Mouse (Mus musculus) gastrocnemius, postnatal 14 days (tissue): ENCODE data around the gene Nprl2. TPM values are rescaled to one million over a fixed set of nuclear protein-coding genes. Genes with fewer than 3 reads are reported as not detected.
"Not testable (repeated sequence)": the region's sequence is repeated elsewhere in the genome, so short reads cannot be mapped to it uniquely, and the experiment has no call there.

Source experiments
- DNase-seq: peaks from one replicate; pipeline ENCODE4 v3.0.0; 2021; ENCODE audit warnings: mixed read lengths
- intact Hi-C: fragments of 180-260 bp; cut with DNase I; formaldehyde crosslinking; loops from one replicate; pipeline ENCODE4 v1.15.1; 2025; ENCODE audit warnings: low total_unique reads
- total RNA-seq, 2 experiments: library from RNA; stranded (reverse); gene quantifications; 2 replicates each; pipeline ENCODE4 v1.2.3; 2021

The Nprl2 gene
- total RNA-seq, 2 experiments from 2014 or later = 7.5 to 7.7 TPM

DNA sequence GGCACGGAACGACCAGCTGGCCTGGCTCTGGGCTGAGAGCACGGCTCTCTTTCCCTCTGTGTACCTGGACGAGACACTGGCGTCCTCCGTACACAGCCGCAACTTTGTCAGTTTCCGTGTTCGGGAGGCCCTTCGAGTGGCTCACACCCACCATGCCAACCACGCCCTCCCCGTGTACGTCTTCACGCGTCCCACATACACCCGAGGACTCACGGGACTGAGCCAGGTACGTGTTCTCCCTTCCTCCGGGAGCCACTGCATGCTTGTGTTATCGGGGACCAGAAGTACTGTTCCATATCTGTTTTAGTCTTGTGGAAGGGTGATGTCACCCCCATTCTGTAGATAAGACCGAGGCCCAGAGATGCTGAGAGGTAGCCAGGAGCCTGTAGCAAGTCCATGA lies 28.8 kb downstream of the Nprl2 start:
- intact Hi-C loops = no loop called here

DNA sequence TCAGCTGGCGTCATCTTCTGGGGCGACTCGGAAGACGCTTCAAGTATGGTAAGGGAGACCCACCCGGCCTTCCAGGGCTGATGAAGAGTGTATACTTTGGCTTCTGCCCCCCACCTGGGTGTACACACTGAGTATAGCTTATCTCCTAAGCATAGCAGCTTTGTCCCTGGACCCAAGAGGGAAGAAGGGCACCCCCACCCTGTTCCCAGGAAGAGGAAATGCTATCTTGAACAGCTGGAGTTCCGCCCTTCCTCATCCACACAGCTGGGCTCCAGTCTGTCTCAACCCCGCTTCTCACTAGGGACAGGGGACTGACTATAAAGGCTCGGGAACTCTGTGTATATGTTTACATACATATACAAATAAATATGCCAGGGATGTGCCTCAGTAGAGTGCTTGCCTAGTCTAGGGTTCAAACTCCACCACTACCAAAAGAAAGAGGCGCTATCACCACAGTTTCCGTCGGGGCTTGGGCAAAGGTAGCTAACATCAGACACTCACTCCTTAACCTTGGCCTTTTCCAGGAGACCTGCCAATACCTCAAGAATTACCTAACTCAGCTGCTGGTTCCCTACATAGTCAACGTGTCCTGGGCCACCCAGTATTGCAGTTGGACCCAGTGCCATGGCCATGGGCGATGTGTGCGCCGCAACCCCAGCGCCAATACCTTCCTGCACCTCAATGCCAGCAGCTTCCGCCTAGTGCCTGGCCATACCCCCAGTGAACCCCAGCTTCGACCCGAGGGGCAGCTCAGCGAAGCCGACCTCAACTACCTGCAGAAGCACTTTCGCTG lies 29.7 kb downstream of the Nprl2 start:
- intact Hi-C loops = no loop called here

More for the DNA sequence above, 28.8 kb downstream of the Nprl2 start:
- no peak for DNase-seq

DNA sequence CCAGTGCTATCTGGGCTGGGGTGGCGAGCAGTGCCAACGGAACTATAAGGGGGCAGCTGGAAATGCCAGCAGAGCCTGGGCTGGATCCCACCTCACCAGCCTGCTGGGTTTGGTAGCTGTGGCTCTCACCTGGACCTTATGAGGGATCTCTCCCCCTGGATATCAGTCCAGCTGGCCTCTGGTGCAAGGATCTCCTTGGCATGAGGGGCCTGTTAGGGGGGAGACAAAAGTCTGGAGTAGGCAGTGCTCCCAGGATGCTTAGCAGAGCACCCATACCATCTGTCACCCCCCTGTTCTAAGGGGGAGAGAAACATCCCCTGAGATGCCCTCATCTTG lies 30.3 kb downstream of the Nprl2 start:
- intact Hi-C loops = no loop called here
- no peak for DNase-seq

More for the DNA sequence above, 29.7 kb downstream of the Nprl2 start:
- no peak for DNase-seq

DNA sequence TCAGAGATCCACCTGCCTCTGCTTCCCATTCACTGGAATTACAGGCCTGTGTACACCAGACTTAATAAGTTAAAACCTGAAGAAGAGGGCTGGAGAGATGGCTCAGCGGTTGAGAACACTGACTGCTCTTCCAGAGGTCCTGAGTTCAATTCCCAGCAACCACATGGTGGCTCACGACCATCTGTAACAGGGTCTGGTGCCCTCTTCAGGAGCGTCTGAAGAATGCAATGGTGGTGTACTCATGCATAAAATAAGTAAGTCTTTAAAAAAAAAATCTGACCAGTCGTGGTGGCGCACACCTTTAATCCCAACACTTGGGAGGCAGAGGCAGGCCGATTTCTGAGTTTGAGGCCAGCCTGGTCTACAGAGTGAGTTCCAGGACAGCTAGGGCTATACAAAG lies 31.7 kb downstream of the Nprl2 start:
- intact Hi-C loops, DNase-seq: not testable (repeated sequence)

DNA sequence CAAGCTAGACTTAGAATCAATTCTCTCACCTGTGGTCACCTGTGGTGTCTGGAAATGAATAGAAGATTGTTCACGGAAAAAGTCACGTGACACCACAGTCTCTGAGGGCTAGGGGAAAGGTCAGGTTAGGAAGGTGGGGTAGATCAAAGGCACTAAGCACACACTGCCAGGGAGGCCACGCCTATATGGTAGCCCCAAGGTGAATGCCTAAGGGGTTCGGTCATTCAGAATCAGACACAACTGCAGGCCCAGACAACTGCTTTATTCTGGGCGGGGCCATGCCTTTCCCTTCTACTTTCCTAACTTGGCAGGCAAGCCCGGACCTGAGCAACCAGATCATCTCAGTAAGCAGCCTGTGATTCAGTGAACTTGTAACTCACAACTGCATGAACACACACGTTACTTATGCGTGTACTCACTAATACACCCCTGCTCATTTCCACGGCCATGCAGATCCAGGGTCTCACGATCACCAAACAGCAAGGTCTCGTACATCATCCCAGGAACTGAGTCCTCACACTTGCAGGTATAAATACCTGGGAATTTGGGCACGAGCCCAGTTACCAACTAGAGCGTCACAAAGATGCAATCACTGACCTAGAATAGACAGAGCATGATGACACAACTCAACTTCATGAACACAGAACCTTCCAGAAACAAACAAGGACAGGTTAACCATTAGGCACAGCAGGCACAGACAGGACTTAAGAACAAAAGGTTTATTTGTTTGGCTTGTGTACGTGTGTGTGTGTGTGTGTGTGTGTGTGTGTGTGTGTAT lies 33.7 kb downstream of the Nprl2 start:
- intact Hi-C loops = no loop called here

DNA sequence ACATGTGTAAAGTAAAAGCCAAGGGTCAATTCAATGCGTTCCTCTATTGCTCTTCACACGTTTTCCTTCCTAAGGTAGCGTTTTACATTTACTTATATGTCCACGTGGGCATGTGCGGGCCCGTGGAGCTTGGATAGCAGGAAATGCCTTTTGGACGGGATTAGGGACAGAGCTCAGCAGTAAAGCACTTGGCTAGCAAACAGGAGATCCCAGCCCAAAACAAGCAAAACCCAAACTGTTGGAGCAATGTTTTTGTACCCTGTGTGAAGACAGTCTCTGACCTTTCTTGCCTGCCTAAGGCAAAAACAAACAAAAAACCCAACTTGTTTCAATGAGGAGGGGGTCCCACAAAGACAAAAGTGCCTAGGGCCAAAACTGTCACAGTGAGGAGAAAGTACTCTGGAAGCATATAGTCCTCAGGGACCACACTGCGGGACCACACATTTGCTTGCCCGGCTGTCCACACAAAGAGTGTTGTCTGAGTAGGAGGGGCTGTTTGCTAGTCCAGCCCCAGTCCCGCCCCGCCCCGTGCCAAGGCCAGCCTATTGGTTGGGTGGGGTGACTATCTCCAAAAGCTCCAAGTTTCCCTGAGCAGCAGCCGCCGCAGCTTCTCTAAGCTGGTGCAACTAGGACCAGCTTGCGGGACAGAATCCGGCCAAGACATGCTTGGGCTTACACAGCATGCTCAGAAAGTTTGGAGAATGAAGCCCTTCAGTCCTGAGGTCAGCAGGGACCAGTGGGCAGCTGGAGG lies 34.5 kb downstream of the Nprl2 start, which contains the start of gene Hyal1:
Gene Hyal1 (plus strand): TSS at position 571 of the 751 bp plus-strand sequence.
- peak; percentile 91 for DNase-seq
- intact Hi-C loops = no loop called here

More for the DNA sequence above, 33.7 kb downstream of the Nprl2 start:
- DNase-seq = no peak

DNA sequence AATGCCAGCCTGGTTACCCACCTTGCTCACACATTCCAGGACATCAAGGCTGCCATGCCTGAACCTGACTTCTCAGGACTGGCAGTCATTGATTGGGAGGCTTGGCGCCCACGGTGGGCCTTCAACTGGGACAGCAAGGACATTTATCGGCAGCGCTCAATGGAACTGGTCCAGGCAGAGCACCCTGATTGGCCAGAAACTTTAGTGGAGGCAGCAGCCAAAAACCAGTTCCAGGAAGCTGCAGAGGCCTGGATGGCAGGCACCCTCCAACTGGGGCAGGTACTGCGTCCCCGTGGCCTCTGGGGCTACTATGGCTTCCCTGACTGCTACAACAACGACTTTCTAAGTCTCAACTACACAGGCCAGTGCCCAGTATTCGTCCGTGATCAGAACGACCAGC lies 35.8 kb downstream of the Nprl2 start:
- DNase-seq = no peak
- intact Hi-C loops = no loop called here

DNA sequence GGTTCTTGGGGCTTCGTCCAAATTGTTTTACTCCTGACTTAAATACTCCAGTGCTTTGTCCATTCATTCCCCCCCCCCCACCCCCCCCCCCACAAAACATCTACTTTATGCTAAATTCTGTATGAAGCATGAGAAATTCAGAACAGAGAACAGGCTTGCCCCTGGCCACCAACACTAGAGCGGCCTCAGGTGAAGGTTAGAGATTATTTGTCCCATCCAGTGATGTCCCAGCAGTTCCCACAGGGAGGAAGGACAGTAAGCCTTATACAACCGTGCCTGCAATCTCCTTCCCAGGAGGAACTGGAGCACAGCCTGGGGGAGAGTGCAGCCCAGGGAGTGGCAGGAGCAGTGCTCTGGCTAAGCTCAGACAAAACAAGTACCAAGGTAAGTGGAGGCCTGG lies 36.6 kb downstream of the Nprl2 start, which contains the start of gene Naa80:
Gene Naa80 (plus strand): TSS at position 301 of the 400 bp plus-strand sequence.
- intact Hi-C loops = no loop called here
- DNase-seq = no peak

DNA sequence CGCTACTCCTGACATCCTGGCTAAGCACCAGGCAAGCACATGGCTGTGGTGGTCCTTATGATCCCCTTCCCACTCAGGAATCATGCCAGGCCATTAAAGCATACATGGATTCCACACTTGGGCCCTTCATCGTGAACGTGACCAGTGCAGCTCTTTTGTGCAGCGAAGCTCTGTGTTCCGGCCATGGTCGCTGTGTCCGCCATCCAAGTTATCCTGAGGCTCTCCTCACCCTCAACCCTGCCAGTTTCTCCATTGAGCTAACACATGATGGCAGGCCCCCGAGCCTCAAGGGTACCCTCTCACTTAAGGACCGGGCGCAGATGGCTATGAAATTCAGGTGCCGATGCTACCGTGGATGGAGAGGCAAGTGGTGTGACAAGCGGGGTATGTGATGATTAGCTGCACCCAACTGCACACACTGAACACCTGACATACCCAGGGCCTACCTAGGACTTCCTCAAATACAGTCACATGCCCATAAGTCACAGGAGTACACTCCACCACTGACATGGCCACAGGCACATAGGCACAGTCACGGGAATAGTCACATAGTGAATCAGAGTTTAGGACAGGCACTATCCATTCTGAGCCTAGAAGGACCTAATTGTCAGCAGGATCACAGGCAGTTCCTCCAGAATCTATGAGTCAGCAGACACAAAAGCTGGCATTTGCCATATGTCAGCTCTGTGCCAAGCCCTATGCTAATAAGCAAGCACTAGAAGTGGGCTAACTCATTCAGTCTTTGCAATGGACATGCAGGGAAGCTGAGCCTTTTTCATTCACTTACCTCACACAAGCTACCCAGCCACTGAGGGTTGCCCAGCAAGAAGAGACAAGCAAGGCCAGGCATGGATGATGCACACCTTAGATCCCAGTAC lies 37.2 kb downstream of the Nprl2 start:
- intact Hi-C loops = no loop called here
- no peak for DNase-seq

DNA sequence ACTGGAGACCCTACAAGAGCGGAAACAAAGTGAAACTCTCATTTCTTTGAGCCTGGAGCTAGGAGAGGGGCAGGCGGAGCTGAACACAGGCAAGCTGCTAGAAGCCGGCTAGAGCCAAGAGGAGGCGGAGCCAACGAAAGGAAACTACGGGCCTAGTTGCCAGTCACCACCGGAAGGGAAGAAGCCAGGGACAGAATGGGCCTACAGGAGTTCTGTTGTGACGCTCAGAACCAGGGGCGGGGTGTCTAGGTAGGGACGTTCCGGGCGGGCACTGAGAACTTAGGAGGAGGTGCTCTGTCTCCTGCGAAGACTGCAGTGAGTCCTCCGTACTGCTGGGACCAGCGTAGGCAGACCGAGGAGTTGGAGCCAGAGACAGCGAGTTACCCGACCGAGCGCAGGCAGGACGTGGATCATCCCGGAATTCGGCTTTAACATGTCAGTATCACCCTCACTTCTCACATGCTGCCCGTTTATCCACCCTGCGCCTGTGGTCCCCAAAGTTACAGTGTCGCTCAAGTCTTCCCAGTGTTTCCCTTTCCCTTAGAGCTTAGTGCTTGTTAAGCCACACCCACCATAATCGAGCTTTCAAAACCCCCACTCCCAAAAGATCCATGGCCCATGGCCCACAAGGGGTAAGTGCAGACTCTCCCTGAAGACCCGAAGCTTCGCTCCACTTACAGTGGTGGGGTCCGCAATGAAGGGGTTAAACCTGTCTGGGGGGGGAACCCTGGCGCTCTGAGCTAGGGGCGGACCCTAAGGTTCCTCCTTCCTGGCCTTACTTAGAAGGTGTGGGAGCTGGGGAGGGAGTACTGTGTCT lies 38.7 kb downstream of the Nprl2 start, which contains the start of gene Hyal3:
Gene Hyal3 (plus strand): TSS at position 318 of the 817 bp plus-strand sequence.
- peak; percentile 91 for DNase-seq
- intact Hi-C loops = no loop called here

DNA sequence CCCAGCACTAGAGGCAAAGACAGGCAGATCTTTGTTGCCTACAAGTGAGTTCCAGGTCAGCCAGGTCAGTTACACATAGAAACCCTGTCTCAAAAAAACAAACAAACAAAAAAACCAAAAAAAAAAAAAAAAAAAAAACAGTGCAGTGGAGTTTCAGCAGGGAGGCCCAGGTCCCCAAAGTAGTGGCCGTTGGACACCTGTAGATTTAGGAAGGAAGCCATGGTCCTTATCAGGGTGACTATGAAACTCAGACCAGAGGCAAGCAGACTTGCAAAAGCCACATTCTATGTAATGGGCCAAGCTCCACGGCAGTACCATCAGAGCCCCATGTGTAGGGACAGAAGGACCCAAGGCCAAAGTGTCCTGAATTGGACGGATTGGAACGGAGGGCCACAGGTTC lies 39.6 kb downstream of the Nprl2 start:
- DNase-seq = no peak
- intact Hi-C loops = no loop called here

DNA sequence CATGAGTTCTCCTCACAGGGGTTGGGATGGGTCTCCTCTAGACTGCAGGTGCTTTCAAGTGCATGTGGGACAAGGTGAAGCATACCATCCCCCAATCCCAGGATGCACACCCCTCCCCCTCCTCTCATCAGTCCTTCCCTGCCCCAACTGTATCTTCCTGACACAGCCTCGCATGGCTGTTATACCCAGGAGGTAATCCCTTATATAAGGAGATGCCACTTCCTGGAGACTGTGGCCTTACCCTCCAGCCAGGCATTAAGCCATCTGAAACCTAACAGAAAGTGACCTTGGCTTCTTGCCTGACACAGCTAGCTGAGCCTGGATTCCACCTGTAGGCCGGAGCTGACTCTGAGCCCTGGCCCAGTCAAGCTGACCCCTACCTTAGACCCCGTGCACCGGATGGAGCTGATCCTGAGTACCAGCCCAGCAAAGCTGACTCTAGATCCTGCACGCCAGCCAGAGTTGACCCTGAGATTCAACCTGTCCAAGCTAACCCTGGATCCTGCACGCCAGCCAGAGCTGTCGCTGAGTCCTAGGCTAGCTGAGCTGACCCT lies 40.6 kb downstream of the Nprl2 start:
- intact Hi-C loops = no loop called here
- no peak for DNase-seq

DNA sequence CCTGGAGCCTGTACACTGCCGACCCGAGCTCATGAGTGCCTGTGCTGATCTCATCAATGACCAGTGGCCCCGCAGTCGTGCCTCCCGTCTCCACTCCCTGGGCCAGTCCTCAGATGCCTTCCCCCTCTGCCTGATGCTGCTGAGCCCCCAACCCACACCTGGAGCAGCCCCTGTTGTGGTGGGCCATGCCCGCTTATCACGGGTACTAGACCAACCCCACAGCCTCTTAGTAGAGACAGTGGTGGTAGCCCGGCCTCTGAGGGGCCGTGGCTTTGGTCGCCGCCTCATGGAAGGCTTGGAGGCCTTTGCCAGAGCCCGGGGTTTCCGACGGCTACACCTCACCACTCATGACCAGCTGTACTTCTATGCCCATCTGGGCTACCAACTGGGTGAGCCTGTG lies 41.1 kb downstream of the Nprl2 start:
- intact Hi-C loops = no loop called here

DNA sequence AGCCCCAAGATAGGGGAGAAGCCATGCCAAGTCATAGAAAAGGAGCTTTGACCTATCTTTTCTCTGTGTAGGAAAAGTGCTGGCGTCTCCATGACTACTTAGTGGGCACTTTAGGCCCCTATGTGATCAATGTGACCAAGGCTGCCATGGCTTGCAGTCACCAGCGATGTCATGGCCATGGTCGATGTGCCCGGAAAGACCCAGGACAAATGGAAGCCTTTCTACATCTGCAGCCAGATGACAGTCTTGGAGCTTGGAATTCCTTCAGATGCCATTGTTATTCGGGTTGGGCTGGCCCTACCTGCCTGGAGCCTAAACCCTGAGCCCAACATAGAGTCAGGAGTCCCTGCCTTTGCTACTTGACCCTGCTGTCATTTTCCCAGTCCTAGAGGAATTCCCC lies 44.5 kb downstream of the Nprl2 start:
- intact Hi-C loops = no loop called here
- DNase-seq = no peak

More for the DNA sequence above, 41.1 kb downstream of the Nprl2 start:
- no peak for DNase-seq

DNA sequence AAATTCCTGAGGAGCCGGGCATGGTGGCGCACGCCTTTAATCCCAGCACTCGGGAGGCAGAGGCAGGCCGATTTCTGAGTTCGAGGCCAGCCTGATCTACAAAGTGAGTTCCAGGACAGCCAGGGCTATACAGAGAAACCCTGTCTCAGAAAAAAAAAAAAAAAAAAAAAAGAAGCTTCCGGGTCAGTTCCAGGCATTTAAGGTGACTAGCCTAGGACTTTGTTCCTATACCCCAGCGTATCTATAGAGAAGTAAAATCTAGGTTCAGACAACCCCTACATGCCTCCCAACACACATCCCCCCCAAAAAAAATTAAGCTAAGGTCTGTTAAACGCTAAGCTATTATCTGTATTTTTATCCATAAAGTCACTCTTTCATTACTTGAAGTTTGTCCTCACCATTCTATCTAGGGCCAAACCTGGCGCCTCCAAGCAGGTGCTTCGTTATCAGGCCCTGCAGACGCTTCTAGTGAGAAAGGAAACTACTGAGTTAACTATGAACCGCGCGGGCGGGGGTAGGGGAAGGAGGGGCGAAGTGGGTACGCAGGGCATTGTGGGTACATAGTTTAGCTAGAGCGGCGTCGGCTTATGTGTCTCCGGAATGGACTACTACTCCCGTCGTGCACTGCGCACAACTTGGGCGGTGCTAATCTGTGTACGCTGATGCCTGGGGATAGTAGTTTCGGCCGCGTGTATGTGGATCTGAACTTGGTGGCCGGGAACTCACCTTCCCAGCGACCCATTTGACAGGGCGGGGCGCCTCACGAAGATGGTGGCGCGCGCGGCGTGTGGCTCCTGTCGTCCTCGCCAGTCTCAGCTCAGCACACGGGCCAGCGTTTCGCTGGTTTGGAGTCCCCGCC lies 45.2 kb downstream of the Nprl2 start, which contains the start of gene Ifrd2:
Gene Ifrd2 (plus strand): TSS at position 669 of the 859 bp plus-strand sequence.
- intact Hi-C loops = no loop called here
- DNase-seq = peak; percentile 97

DNA sequence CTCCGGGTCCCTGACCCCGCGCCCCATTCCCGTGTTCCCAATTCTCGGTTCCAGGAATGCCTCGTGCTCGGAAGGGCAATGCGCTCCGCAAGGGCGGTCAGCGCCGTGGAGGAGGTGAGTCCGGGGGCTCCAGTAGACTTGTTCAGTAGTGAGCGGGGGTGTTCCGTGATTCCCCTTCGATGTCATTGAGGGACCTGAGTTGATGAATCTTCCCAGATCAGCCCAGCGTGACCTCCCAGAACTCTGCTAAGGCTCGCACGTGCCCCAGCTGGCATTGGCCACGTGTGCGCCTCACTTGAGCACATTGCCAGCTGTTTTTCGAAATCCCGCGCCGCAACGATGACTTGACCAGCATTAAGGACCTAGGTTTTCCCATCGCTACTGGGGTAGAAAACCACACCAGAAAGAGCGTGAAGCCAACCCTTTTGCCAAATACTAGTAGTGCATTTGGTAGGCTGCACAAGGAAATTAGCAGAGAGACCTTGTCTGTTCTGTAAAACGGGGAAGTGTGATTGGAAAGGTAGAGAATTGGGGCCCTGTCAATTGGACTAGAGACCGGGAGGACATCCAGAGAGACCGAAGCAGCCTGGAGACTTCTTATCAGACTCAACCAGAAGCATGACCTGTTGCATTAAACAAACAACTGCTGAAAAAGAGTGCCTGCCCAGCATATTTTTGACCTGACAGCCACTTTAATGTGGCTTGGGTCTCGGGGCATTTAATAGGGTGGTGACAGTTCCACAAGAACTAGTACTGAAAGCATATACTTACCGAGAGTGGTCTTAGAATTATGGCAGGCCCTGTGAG lies 46.0 kb downstream of the Nprl2 start:
- intact Hi-C loops = no loop called here
- peak; percentile 56 for DNase-seq
